Mouse (Mus musculus): ENCODE results near the gene Tmprss2. TPM values are rescaled to one million over a fixed set of nuclear protein-coding genes. Genes with fewer than 3 reads are reported as not detected.

The Tmprss2 gene
- not detected for total RNA-seq (2018; cell fraction: chromatin; rRNA removed)
- total RNA-seq (2018; cell fraction: cytosol; rRNA removed): not detected
- not detected for total RNA-seq (2018; cell fraction: nucleus; rRNA removed)
- not detected in 3 replicates for polyA plus RNA-seq (2018)

DNA sequence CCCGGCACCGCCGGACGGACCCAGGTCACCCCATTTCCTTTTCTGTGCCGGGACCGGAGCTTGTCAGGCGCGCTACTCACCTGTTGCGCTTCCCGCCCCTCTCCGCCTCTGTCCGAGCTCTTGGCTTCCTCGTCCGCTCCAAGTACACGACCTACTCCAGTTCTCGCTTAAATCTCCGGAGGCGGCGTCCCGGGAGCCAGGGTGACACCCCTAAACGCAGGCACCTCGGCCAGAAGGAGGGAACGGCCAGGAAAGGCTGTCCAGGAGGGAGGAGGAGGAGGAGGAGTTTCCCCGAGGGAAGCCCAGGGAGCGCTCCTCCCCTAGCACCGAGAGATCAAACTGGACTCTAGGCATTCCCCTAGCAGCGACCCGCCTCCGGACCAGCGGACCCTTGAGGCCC lies at the start of gene Tmprss2:
Tmprss2 (minus strand) TSS at position 257 of the 400 bp plus-strand sequence.
- Histone ChIP-seq H3K4me3 (ENCODE audit: inconsistent target) (no peak within 1 kb of the TSS), H3K36me3 (ENCODE audit: inconsistent target) (no peaks in the 10 kb centered on the region), H3K79me2 (ENCODE audit: inconsistent target) (no peaks in the 10 kb centered on the region), H3K27ac (no peak within 1 kb of the TSS)
- 7% methylated on average over 29 of the region's 30 CpGs for WGBS (ENCODE audit: missing documents)

DNA sequence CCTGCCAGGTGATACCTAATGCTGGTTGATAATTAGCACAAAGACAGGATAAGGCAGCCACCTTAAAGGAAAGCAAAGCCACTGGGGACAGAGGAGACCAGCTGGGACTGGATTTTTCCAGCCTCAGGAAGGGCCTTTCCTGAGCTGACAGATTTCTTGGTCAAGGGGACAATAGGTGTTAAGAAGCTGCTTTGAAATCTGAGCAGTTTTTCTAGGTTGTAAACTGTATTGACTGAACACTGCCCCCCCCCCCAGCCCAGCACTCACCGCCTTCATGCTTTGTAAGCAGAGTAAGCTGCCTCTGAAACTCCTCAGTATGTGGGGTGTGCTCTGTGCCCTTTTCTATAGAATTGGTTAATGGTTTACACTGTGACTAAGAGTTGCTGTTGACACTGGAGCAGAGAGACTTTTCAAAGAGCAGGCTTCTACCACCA lies 48.2 kb upstream of the Tmprss2 start:
- 70% methylated on average over 1 of the region's 1 CpGs for WGBS (ENCODE audit: missing documents)
- H3K36me3 ChIP-seq (ENCODE audit: inconsistent target): no peaks in the 10 kb centered on the region
- no peak overlapping the region for H3K27ac ChIP-seq
- H3K4me3 ChIP-seq (ENCODE audit: inconsistent target): no peak overlapping the region
- H3K79me2 ChIP-seq (ENCODE audit: inconsistent target): no peaks in the 10 kb centered on the region

DNA sequence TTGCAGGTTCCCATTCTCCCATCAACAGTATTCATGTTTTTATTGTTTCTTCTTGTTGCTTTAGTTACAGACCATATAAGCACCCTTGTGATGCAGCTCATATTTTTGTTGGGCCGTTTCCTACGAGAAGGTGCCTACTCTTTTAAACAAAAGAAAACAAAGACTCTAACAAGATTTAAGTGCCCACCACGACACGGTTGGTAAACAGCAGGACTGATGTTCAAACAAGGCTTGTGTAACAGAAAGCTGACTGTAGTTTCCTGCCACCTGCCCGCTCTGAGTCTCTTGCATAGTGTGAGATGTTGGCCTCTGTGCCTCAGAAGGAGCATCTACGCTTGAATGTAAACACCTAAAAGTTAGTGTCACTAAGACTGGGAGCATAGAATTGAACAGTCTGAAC lies 47.5 kb upstream of the Tmprss2 start:
- Histone ChIP-seq H3K4me3 (ENCODE audit: inconsistent target) (no peak overlapping the region), H3K27ac (no peak overlapping the region), H3K36me3 (ENCODE audit: inconsistent target) (no peaks in the 10 kb centered on the region), H3K79me2 (ENCODE audit: inconsistent target) (no peaks in the 10 kb centered on the region)
- WGBS (ENCODE audit: missing documents): 67% methylated on average over 6 of the region's 6 CpGs

DNA sequence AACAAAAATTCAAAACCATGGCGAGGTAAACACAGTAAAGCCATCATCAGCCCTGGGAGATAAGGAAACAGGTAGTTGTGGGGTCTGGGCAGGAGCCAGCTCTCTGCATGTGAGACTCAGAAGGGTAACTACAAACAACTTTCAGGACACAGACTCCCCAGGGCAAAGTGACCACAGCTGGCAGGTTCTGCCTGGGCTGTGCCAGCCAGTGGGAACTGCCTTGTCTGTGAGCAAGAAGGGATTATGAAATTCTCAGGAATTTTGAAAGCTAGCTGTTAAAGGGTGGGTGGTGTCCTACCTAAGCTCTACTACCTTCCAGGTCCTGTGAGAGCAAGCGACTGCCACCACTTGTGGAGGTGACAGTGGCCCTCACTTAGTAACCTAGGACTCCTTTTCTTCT lies 44.8 kb upstream of the Tmprss2 start:
- Histone ChIP-seq H3K36me3 (ENCODE audit: inconsistent target) (no peaks in the 10 kb centered on the region), H3K79me2 (ENCODE audit: inconsistent target) (no peaks in the 10 kb centered on the region), H3K27ac (no peak overlapping the region), H3K4me3 (ENCODE audit: inconsistent target) (no peak overlapping the region)
- WGBS (ENCODE audit: missing documents): 64% methylated on average over 2 of the region's 2 CpGs

DNA sequence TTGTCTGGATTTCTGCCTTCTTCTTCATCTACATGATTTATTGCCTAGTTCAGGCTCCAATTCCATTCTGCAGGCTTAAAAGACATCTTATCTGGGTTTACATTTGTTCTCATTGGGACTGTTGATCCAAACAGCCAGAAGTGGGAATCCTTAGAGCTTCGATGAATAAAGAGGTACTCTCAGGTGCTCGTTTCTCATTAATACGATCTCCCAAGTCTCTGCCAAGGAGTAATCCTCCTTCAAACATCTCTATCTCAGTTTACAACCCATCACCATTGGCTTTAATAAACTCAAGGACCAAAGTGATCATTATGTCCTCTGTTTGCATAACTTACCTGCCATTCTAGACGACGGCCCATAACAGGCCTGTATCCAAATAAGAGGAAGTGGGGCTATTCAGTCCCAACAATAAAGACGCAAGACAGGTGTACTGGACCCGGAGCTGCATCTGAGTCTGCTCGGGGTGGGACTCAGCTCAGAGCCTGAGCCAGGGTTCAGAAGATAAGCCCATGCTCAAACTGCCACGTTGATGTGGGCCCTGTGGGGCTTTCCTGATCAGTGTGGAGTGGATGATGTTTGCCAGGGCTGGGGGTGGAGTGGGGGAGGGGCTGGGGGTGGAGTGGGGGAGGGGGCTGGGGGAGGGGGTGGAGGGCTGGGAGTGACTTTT lies 38.7 kb upstream of the Tmprss2 start:
- H3K4me3 ChIP-seq (ENCODE audit: inconsistent target): no peak overlapping the region
- H3K27ac ChIP-seq: no peak overlapping the region
- 85% methylated on average over 8 of the region's 9 CpGs for WGBS (ENCODE audit: missing documents)
- H3K79me2 ChIP-seq (ENCODE audit: inconsistent target): no peaks in the 10 kb centered on the region
- no peaks in the 10 kb centered on the region for H3K36me3 ChIP-seq (ENCODE audit: inconsistent target)

DNA sequence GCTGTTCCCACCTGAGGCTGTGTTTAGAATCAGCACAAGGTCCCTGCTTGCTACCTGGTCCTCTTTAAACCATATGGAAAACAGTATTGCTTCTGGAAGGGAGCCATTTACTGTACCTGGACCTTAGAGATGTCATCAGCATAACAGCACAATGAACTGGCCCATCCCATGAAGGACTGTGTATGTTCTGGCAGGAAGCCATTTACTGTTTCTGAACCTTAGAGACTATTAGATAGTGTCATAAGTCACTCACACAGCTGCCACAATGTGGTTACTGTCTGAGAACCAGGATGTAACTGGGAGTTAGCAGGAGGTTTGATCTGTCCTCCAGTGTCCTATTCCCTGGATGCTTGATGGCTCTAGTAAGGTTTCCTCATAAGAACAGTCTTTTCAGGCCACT lies 33.7 kb upstream of the Tmprss2 start:
- Histone ChIP-seq H3K36me3 (ENCODE audit: inconsistent target) (no peaks in the 10 kb centered on the region), H3K79me2 (ENCODE audit: inconsistent target) (no peaks in the 10 kb centered on the region), H3K4me3 (ENCODE audit: inconsistent target) (no peak overlapping the region), H3K27ac (no peak overlapping the region)

DNA sequence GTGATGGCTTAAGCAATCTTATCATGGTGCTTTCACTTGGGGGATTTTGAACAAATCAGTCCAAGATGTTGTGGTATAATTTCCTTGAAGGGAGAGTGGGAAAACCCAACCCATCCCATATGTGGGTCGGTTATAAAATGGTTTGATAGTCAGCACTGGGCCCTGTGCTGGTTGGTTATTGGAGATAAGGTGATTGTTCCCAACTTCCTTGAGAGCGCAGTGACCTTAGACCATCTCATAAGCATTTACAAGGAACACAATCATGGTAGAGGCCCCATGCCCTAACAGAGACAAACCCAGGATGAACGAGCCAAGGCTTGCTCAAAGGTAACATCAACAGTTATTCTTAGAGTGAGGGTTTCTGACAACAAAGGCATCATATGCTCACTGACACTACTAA lies 28.6 kb upstream of the Tmprss2 start:
- 94% methylated on average over 3 of the region's 3 CpGs for WGBS (ENCODE audit: missing documents)
- Histone ChIP-seq H3K27ac (no peak overlapping the region), H3K79me2 (ENCODE audit: inconsistent target) (no peaks in the 10 kb centered on the region), H3K36me3 (ENCODE audit: inconsistent target) (no peaks in the 10 kb centered on the region), H3K4me3 (ENCODE audit: inconsistent target) (no peak overlapping the region)

DNA sequence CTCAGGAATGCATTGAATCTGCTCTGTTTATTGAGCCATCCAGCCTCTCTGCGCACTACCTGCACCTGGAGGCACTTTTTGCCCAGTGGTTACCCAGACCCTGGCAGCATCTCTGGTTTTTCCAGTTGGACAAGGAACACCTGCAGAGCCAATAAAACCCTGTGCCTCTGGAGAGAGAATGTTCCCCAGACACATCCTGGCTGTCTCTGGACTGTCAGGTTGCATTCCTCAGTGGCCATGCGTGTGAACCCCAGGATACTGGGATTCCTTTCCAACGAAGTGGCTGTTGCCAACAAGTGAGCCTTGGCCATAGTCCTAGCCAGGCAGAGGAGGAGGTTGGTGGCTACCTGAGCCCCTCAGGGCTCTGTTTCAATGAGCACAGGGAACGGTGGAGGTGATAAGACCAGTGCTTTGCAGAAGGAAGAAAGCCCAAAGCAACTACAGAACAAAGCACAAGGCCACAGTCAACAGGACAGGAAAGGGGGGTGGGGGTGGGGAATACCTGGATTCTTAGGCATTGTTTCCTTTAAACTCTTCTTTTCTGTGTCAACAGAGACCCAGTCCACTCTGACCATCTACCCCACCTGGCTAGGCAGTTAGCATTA lies 22.0 kb upstream of the Tmprss2 start:
- Histone ChIP-seq H3K4me3 (ENCODE audit: inconsistent target) (no peak overlapping the region), H3K27ac (no peak overlapping the region), H3K36me3 (ENCODE audit: inconsistent target) (no peaks in the 10 kb centered on the region), H3K79me2 (ENCODE audit: inconsistent target) (no peaks in the 10 kb centered on the region)
- 64% methylated on average over 4 of the region's 4 CpGs for WGBS (ENCODE audit: missing documents)

DNA sequence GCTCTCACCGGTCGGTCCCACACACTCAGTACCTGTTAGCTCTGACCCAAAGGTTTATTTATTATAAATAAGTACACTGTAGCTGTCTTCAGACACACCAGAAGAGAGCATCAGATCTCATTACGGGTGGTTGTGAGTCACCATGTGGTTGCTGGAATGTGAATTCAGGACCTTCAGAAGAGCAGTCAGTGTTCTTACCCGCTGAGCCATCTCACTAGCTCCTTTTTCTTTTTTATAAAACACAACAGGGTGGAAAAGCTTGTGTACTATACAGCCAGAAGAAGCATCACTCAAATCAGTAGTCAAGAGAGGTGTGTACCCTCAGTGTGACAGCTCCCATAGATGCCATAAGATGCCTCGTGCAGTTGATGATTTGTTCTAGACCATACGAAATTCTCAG lies 12.2 kb upstream of the Tmprss2 start:
- Histone ChIP-seq H3K79me2 (ENCODE audit: inconsistent target) (no peaks in the 10 kb centered on the region), H3K4me3 (ENCODE audit: inconsistent target) (no peak overlapping the region), H3K27ac (no peak overlapping the region), H3K36me3 (ENCODE audit: inconsistent target) (no peaks in the 10 kb centered on the region)
- 88% methylated on average over 6 of the region's 6 CpGs for WGBS (ENCODE audit: missing documents)

DNA sequence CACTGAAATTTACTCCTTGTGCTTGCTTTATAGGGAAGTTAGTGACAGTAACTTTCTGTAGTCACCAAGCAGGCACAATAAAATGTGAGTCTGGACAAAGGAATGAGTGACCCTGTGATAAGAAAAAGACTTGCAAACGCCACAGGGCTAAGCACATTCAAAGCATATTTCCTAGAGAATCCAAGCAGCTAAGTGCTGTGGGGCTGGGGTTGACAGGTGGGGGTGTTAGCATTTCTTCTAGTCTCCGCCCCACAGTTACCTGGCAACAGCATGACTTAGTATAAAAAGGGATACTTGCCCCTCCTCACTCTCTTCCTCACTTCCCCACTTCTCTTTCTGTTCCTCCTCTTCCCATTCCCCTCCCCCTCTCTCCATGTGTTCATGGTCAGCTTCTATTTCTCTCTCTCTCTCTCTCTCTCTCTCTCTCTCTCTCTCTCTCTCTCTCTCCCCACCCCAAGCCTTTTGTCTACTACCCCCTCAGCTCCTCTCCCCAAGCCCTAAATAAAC lies 11.4 kb upstream of the Tmprss2 start:
- H3K4me3 ChIP-seq (ENCODE audit: inconsistent target): no peak overlapping the region
- no peaks in the 10 kb centered on the region for H3K36me3 ChIP-seq (ENCODE audit: inconsistent target)
- 52% methylated on average over 2 of the region's 2 CpGs for WGBS (ENCODE audit: missing documents)
- H3K27ac ChIP-seq: no peak overlapping the region
- H3K79me2 ChIP-seq (ENCODE audit: inconsistent target): no peaks in the 10 kb centered on the region

DNA sequence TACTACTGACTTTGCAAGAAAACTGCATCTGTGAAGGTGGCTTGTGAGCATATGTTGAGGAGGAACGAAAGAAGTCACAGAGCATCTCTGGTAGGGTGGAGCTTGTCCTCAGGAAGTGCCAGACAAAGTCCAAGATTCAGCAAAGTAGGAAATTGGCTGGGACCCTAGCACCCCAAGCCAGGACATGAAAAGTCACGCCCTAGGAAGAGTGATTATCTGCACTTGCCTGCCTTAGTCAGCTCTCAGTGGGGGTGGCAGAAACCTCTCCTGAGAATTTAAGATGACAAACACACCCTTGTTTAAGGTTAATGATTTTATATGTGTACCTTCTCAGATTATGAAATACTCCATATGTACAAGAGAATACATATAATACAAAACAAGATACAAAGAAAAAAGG lies 7.3 kb upstream of the Tmprss2 start:
- Histone ChIP-seq H3K4me3 (ENCODE audit: inconsistent target) (no peak overlapping the region), H3K27ac (no peak overlapping the region), H3K36me3 (ENCODE audit: inconsistent target) (no peaks in the 10 kb centered on the region), H3K79me2 (ENCODE audit: inconsistent target) (no peaks in the 10 kb centered on the region)
- WGBS (ENCODE audit: missing documents): 94% methylated on average over 2 of the region's 2 CpGs

DNA sequence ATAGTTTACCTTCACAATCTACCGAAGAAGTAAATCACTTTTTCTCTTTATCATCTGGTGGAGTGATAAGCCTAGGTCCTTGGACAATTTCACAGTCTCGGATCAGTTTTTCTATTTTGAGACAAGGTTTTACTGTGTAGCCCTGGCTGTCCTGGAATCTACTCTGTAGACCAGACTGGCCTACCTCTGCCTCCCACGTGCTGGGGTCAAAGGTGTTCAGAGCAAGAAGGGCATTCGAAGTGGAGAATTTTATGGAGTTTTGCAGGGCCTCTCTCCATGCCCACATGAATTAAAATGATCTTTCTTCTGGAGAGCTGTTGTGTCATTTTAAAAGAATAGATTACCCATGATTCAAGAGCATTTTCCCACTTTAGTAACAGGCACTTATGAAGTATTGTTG lies 1.0 kb upstream of the Tmprss2 start:
- no peak overlapping the region for H3K27ac ChIP-seq
- H3K79me2 ChIP-seq (ENCODE audit: inconsistent target): no peaks in the 10 kb centered on the region
- 77% methylated on average over 4 of the region's 4 CpGs for WGBS (ENCODE audit: missing documents)
- no peaks in the 10 kb centered on the region for H3K36me3 ChIP-seq (ENCODE audit: inconsistent target)
- no peak overlapping the region for H3K4me3 ChIP-seq (ENCODE audit: inconsistent target)

DNA sequence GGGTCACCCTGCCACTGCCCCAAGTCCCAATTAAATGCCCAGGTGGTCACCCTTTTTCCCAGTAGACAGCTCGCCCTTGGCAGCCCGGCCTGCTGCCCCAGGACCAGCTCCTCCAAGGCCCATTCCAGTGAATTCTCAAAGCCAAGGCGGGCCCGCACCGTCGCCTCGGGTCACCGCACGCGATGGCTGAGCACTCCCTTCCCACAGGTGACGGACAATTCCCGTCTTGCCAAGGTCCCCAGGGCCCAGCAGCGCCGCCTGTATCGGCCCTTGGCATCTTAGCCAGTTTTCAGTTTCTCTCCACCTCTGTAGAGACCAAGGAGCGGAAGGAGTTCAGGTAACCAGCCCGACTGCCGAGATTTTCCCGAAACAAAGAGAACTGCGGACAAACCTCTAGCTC lies 749 bp downstream of the Tmprss2 start:
- H3K4me3 ChIP-seq (ENCODE audit: inconsistent target): no peak overlapping the region

DNA sequence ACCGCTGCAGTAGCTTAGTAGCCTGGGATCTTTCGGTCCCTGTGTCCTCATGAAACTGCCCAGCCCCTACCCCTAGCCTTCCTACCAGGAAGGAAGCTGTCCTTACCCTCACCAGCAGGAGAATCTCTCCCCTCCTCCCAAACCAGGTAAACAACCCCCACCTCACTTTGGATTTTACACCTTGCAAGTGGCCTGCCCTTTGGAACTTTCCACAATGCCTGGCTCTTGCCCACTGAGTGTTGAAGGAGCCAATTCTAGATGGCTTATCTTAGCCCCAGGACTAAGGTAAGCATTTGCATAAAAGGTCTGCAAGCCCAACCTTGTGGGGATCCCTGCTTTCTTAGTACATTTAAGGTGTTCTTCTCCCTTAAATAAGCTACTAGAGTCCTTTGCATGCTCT lies 1.3 kb downstream of the Tmprss2 start:
- 80% methylated on average over 2 of the region's 2 CpGs for WGBS (ENCODE audit: missing documents)
- H3K27ac ChIP-seq: no peak overlapping the region
- no peak overlapping the region for H3K4me3 ChIP-seq (ENCODE audit: inconsistent target)
- no peaks in the 10 kb centered on the region for H3K36me3 ChIP-seq (ENCODE audit: inconsistent target)
- H3K79me2 ChIP-seq (ENCODE audit: inconsistent target): no peaks in the 10 kb centered on the region

More for the DNA sequence above, 749 bp downstream of the Tmprss2 start:
- no peaks in the 10 kb centered on the region for H3K79me2 ChIP-seq (ENCODE audit: inconsistent target)
- 11% methylated on average over 20 of the region's 20 CpGs for WGBS (ENCODE audit: missing documents)
- H3K36me3 ChIP-seq (ENCODE audit: inconsistent target): no peaks in the 10 kb centered on the region
- H3K27ac ChIP-seq: no peak overlapping the region

DNA sequence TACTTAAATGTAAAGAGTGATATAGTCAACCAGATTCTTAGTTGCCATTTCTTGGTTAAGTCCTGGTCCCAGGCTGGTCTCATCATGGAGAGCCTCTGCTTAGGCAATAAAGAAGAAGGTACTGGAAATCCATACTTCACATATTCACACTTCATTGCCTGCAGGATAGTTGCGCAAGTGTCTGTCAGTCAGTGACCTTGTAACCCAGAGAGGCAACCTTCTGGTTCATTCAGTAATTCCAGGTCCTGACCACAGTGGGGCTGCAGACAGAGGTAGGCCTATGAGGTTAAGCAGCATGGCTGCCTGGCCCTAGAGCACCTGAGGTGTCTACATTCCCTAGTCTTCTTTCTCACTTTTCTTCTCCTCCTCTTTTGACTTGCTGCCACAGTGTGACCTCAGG lies 3.0 kb downstream of the Tmprss2 start:
- Histone ChIP-seq H3K79me2 (ENCODE audit: inconsistent target) (no peaks in the 10 kb centered on the region), H3K4me3 (ENCODE audit: inconsistent target) (no peak overlapping the region), H3K36me3 (ENCODE audit: inconsistent target) (no peaks in the 10 kb centered on the region), H3K27ac (no peak overlapping the region)
- 93% methylated on average over 1 of the region's 1 CpGs for WGBS (ENCODE audit: missing documents)

All from macrophage (primary cell).